Mouse (Mus musculus): ENCODE measurements around the gene Ankrd31.
"Not testable (repeated sequence)": the region's sequence is repeated elsewhere in the genome, so short reads cannot be mapped to it uniquely, and the experiment has no call there.

Ankrd31 gene

DNA sequence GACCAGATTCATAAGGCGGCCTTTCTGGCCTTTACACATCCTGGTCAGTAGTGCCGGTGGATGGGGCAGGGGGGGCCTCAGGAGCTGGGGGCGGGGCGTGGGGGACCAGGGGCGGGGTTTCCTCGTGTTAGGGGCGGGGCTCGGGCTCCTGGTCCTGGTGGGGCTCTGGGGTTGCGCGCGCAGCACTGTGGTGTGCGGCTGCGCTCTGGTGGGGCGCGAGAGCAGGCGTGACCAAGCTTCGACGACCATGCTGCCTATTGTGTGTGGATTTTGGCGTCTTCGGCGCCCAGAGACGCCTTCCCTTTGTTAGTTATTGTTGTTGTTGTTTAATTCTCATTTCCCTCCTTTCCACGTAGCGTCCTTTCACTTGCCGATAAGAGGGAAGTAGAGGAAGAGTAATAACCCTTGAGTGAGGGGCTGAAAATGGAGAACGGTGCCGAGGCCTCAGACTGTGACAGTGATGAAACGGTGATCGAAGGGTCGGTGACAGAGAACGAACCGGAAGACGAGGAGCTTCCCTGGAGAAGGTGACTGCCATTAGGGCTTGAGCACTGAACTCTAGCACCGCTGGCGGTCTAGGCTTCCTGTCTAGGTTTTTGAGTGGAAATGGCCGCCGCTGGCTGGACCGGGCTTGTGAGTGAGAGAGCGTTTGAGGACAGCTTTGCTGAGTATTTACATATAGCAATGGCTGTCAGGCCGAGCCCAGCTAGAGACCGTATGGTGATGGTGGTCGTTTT lies at the start of gene Ankrd31:
TSS of gene Ankrd31 (plus strand) at position 164 of the 737 bp plus-strand sequence.
- DNase-seq (ENCODE audit: low read depth, low spot score): no peak

DNA sequence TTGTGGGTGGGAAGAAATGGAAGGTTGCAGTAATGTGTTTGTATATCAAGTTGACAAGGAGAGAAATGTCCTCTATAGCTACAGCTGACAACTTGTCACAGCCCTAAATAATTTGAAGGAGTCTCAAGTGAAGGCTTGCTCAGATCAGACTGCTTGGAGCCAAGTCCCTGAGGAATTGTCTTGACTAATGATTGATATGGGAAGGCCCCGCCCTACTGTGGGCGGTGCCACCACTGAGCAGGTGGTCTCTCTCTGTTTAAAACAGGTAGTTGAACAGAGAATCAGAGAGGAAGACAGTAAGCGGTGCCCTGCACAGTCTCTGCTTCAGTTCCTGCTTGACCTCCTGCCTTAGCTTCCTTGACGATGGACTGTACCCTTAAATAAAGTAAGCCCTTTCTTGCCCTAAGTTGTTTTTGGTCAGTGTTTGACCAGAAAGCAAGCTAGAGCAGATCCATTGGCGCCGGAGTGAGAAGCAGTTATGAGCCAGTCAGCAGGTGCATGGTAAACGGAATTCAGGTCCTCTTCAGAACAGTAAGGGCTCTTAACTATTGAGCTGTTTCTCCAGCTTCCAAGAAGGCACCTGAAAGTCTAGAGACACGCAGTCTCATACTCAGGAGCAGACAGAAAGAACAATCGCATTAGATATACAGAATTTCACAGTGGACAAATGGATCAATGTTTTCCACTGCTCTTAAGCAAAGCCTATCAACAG lies 45.3 kb upstream of the Ankrd31 start:
- peak; percentile 2 for DNase-seq (ENCODE audit: low read depth, low spot score)

- no peak for DNase-seq (ENCODE audit: low read depth, low spot score)
Observed at GRCm38 (mm10) chr13:96709269-96710233, 38.5 kb upstream of the Ankrd31 start.

GRCm38 (mm10) chr13:96716311-96716710 lies 31.8 kb upstream of the Ankrd31 start:
- DNase-seq (ENCODE audit: low read depth, low spot score): no peak

- DNase-seq (ENCODE audit: low read depth, low spot score): no peak
Observed at GRCm38 (mm10) chr13:96717821-96718220, 30.3 kb upstream of the Ankrd31 start.

- DNase-seq (ENCODE audit: low read depth, low spot score): no peak
Observed at GRCm38 (mm10) chr13:96720003-96720402, 28.1 kb upstream of the Ankrd31 start.

- DNase-seq (ENCODE audit: low read depth, low spot score): no peak
Observed at GRCm38 (mm10) chr13:96728289-96728688, 19.8 kb upstream of the Ankrd31 start.

DNA sequence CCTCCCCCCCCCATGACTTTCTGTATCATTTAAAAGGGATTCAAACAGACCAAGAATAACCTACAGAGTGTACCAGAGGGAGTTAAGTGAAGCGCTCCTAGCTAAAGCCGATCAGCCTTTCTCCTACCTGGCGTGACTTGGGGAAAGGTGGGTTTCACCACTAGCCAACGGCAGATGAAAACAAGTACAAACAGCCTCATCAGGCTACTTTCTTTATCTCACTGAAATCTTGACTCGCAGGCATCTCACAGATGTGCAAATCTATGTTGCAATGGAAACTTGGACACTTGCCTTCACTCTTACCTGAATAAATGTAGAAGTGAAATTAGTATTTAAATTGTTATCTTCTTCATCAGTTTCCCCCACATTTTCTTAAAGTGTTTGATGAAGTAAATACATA lies 18.9 kb upstream of the Ankrd31 start:
- no peak for DNase-seq (ENCODE audit: low read depth, low spot score)

DNA sequence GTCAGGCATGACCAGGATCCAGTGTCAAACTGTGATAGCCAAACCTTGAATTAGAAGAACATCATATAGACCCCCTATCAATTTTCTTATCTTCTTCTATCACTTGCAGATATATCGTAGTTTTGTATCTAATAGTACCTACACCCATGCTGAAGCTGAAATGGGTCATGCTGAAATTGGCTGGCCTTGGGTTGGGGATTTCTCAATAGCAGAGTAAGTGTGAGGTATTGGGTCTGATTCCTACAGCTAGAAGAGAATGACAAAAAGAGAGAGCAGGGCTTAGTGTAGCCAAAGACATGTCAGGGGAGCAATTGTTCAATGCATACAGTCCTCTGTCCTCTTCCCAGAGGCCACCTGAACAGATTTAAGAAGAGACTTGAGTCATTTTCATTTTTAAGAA lies 18.0 kb upstream of the Ankrd31 start:
- DNase-seq (ENCODE audit: low read depth, low spot score): no peak

- no peak for DNase-seq (ENCODE audit: low read depth, low spot score)
Observed at GRCm38 (mm10) chr13:96735175-96735574, 12.9 kb upstream of the Ankrd31 start.

- DNase-seq (ENCODE audit: low read depth, low spot score): no peak
Observed at GRCm38 (mm10) chr13:96740159-96740558, 7.9 kb upstream of the Ankrd31 start.

DNA sequence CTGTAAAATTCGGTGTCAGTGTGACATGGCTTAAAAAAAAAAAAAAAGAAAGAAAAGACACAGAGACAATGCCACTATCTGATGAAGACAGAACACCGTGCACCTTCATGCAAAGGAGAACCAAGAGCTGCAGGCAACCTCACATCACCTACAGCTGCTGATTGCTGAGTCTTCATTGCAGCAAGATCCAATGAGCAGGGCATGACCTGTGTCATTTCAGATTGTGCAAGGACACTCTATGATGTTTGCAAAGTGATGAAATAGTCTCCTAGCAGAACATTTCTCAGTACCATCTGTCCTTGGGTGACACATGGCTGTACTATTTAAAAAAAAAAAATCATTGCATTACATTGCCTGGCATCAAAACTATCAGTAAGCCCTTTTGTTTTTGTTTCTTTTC lies 5.2 kb upstream of the Ankrd31 start:
- no peak for DNase-seq (ENCODE audit: low read depth, low spot score)

GRCm38 (mm10) chr13:96746055-96746454 lies 2.0 kb upstream of the Ankrd31 start:
- peak; percentile 6 for DNase-seq (ENCODE audit: low read depth, low spot score)

GRCm38 (mm10) chr13:96749859-96750258 lies 1.8 kb downstream of the Ankrd31 start:
- no peak for DNase-seq (ENCODE audit: low read depth, low spot score)

DNA sequence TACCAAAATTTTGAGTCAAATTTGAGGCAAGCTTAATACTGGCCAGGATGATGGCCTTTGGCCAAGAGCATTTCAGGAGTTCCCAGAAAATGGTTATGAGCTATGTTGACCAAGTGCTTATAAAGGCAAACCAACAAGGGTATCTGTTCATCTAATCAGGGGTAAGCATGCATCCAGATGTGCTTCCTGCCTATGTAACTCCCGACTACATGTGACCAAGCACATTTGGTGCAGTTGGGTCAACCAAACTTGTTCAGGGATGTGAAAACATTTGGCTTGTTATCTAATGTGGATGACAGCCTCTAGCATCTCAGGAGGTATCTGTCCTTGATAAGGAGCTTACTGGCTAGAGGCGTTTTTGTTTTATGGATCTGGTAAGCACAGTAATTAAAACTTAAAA lies 12.8 kb downstream of the Ankrd31 start:
- DNase-seq (ENCODE audit: low read depth, low spot score): no peak

DNA sequence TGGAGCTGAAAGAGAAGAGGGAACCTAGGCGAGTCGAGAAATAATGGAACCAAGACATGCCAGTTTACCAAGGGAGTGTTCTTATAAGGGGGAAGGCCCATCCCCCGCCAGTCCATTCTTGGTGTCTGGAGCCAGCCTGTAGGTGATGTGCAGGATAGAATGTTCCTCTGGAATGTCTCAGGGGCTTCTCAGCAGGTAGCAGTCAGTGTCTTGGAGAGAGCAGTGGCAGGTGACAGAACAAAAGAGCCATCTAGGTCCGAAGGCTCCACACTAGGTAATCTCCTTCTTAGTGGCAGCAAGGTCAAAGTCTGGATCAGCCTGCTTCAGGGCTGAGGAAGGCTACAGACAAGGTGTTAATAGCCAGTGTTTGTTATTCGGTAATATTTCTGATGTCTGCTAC lies 38.0 kb downstream of the Ankrd31 start:
- not testable (repeated sequence) for DNase-seq (ENCODE audit: low read depth, low spot score)

DNA sequence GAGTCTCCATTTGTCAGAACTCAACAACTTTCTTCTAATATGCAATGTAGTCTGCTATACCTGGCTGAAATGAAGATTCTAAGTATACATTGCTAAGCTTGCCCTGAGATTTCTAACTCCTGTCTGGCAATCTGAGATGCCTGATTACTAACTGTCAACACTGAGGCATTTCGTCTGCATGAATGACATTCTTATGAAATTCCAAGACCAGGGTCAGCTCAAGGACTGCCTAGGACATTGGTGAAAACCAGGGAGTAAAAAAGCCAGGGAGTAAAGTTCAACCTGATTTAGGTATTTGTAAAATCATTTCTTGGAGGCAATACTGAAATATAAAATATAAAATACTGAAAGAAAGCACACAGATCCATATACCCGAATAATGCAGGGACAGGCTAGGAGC lies 45.4 kb downstream of the Ankrd31 start:
- DNase-seq (ENCODE audit: low read depth, low spot score): no peak

- DNase-seq (ENCODE audit: low read depth, low spot score): no peak
Observed at GRCm38 (mm10) chr13:96795301-96795700, 47.2 kb downstream of the Ankrd31 start.

- DNase-seq (ENCODE audit: low read depth, low spot score): no peak
Observed at GRCm38 (mm10) chr13:96797500-96797899, 49.4 kb downstream of the Ankrd31 start.

GRCm38 (mm10) chr13:96849752-96850151 lies 101.7 kb downstream of the Ankrd31 start:
- DNase-seq (ENCODE audit: low read depth, low spot score): no peak

- no peak for DNase-seq (ENCODE audit: low read depth, low spot score)
Observed at GRCm38 (mm10) chr13:96852133-96852532, 104.1 kb downstream of the Ankrd31 start.

DNA sequence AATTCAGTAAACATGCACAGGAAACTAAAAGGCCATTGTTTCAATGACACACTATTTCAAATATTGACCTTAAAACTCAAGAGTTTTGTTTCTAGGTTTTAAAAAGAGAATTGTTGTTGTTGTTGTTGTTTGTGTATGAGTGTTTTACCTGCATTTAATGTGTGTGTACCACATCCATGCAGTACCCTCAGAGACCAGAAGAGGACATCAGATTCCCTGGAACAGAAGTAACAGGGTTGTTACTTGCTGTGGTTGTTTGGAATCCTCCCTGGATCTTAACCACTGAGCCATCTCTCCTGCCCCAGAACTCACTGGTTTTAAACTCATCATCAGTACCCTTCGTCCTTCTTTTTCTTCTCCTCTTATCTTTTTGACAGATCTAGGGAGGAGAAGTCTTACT lies 105.2 kb downstream of the Ankrd31 start:
- DNase-seq (ENCODE audit: low read depth, low spot score): peak; percentile 8

Measured in mesoderm, embryonic 11.5 days (tissue).